Mouse (Mus musculus): ENCODE measurements around the gene Grik4.

The Grik4 gene

DNA sequence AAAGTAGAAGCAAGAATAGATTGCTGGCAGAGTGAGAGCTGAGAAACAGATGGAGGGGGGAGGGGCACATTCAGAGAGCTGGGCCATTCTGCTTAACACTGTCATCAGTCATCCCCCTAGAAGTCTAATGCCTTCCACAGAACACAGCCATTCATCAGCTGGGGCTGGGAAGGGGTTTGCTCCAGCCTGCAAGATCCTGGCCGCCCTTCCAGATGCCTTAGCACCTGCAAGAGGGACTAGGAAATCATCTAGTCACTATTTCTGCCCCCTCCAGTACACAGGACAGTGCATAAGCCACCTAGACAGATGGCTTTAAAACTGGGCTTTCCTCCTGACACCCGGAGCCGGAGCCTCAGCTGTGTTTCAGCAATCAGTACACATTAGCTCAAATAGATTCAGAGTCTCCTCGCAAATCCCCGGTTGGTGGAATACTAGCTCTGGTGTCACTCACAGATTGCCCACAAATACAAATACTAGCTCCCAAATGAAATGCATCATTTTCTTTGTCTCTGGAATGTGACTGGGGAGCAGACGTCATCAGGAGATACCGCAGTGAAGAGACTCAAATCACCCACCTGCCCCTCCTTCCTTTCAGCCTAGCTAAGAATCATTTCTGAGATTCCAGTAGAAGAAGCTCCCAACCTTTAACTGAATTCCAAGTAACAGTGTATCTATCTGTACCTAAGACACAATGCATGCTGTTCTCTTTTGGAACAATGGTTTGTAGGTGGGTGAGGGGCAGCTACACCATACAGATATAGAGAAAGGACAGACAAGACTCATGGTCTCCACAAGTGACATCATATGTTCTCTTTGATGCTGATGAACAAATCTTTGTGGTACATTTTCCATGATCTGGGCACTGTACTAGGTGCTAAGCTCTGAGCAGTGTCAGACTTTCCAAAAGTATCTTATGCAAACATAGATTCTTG is 413.8 kb downstream of the Grik4 start:
- in situ Hi-C loops (cut with MboI; ENCODE audit: unreplicated experiment in 2 of 2): no loop called here

DNA sequence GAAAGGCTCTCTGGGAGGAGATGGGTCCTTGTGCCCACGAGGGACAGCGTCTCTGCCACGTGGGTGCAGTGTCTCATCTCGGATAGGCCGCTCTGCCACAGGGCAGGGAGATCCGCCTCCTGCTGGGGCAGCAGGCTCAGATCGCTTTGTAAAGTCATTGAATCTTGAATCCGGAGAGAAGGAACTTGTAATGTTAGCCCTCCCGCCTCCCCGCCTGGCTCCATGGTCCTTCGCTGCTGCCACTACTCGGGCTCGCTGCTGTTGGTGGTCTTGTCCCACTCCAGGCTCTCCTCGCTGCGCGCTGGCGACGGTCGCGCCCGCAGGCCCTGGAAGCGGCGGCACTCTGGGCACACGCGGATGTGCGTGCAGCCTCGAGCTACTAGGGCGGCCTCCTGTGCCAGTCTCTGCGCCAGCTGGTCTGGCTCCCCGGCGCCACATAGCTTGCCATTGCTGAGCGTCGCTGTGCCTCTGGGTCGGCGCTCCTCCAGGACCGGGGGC is 423.7 kb downstream of the Grik4 start:
- in situ Hi-C loops (cut with MboI; ENCODE audit: unreplicated experiment in 2 of 2): no loop called here

DNA sequence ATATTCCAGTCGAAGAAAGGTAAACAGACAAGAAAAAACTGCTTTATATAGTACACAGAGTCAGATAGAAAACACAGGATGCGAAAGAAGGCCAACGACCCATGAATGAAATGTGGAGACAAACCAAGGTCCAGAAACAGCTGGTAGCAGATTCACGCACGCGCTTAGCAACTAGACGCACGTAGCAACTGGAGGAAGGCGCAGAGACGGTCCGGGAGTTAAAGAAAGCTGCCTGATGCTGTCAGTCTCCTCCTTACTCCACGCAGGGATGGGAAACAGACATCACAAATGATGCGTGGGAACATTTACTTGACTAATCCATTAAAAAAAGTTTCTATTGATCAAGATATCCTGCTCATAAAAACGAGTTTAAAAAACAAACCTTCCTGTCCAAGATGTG is 426.1 kb downstream of the Grik4 start:
- in situ Hi-C loops (cut with MboI; ENCODE audit: unreplicated experiment in 2 of 2): no loop called here

DNA sequence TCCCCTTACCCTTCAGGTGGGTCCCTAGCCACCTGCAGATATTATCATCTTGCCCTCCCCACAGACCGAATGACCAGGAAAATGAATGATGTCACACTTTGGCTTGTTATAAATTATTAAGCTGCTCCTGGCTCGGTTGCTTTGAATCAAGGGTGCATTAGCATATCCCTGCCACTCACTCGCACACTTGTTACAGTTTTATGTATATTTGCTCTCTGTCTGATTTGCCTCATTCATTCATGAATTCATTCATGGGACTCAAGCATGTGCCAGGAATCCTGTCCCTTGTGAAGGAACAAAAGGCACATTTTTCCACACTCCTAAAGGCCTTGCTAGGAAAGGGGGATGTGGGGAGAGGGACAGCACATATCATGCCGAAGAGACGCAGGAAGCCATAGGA is 431.1 kb downstream of the Grik4 start:
- in situ Hi-C loops (cut with MboI; ENCODE audit: unreplicated experiment in 2 of 2): no loop called here

DNA sequence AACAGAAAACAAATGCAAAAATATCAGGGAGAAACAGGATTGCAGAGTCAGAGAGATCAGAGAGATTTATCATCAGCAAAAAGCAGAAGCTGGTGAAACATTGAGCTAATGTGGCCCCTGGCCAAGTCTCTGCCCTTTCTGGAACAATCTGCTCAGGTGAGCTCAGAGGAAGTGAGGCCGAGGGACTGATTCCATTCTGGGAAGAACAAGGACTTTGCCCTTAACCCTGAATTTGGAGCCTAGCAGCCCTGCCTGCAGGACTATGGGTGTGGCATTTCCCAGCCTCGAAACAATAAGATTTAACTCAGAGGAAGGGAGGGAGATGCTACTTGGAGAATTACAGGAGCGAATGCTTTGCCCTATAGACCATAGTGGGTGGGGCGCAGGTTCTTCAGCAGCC is 432.0 kb downstream of the Grik4 start:
- in situ Hi-C loops (cut with MboI; ENCODE audit: unreplicated experiment in 2 of 2): no loop called here

DNA sequence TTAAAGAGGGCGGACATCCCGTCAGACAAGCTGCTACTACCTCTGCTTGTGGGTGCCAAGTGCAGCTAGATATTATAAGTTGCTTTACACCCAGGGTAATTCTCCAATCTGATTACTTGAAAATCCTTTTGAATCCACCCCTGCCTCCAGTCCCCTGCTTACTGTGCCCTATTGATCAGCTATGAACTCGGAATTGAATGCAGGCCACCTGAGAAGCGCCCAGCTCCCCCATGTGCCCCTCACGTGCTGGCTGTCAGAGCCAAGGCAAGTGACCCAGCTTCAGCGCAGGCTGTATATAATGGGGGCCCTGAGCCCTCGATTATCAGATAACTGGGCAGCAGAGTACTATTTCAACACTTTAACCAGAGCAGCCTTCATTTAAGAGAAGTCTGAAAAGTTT is 436.1 kb downstream of the Grik4 start:
- in situ Hi-C loops (cut with MboI; ENCODE audit: unreplicated experiment in 2 of 2): no loop called here

DNA sequence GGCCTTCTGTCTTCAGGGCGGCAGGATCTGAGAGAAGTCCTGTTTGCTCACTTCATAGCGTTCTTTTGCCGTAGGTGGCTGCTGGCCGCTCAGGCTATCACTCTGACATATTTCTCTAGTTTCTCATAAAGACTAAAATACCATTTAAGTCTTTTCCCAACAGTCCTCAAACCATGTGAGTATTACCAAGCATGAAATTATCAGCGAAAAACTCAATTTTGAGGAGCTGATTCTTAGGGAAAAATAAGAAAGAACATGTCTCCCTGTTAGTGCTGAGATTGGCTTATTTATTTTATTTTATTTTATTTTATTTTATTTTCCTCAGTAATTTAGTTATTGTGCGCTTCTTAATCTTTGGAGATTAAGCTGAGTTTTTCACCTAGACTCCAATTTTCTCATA is 436.6 kb downstream of the Grik4 start, which contains the start of gene Tbcel:
Gene Tbcel (minus strand): TSS at position 101 of the 400 bp plus-strand sequence.
- in situ Hi-C loops (cut with MboI; ENCODE audit: unreplicated experiment in 2 of 2): no loop called here

DNA sequence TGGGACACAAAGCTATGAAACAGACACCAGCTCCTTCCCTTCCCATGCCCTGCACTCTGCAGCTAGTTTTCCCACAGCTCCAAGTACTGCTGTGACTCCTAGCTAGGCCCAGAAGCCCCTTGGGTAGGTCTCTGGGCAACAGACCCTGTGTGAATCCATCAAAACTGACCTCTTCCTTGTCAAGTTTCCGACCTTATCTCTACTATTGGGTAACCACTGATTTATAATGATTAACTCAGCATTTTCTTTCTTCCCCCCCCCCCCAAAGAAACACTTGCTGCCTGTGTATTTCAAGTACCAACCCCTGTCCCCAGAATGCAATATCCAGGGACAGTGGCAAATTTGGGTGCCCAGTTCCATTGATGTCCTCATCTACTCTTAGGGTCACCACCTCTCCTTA is 437.3 kb downstream of the Grik4 start:
- in situ Hi-C loops (cut with MboI; ENCODE audit: unreplicated experiment in 2 of 2): no loop called here

DNA sequence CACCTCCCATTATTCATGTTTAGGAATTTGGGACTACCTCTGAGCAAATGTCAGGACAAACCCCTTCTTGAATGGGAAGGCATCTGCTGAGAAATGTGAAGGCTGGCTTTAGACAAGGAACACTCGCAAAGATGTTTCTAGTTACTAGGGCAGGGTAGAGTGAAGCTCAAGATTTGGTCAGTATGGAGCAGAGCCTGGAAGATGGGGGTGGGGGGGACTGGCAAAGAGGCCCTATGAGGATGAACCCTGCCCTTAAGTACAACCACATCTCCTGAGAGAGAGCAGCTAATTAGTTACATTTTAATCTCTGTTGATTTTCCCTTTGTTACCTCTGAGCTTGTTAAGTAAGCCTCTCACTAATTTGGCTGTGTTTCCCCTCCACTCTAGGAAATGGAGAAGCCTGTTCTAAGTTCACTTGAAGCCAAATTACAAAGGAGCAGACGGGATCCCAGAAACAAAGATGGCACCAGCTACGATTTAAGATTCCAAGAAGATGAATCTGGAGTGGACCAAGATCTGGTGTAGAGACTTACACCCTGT is 439.3 kb downstream of the Grik4 start:
- in situ Hi-C loops (cut with MboI; ENCODE audit: unreplicated experiment in 2 of 2): no loop called here

DNA sequence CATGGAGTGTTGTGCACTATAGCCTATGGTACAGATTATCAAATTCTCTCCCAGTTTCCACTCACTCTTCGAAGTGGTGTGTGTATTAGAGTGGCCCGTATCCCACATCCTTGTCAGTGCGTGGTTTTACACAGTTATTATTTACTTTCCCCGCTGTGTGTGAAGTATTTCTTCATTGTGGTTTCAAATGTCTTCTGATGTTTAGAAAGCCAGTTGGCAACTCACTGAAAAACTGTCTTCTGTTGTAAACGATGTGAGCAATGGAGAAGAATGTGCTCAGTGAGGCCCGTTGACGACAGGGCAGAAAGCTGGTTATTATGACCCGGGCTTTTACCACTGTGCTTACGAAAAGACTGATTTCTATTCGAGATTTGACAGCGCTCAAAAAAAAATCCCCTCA is 439.7 kb downstream of the Grik4 start:
- in situ Hi-C loops (cut with MboI; ENCODE audit: unreplicated experiment in 2 of 2): no loop called here

DNA sequence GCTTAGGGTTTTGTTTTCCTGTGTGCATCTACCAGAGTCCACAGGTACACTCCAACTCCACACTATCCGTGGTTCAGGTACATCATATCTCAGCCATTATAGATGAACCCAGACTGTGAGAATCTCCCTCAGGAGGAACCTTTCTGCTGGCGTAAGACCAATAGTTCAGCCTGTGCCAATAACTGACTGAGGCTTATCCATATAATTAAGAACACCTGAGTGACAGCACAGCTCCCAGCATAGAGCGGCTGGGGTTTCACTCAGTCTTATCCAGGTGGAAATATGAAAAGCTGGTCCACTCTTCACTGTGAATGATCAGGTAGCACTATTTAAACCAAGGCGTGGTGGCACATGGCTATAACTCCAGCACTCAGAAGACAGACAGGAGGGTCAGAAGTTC is 440.6 kb downstream of the Grik4 start:
- in situ Hi-C loops (cut with MboI; ENCODE audit: unreplicated experiment in 2 of 2): no loop called here

DNA sequence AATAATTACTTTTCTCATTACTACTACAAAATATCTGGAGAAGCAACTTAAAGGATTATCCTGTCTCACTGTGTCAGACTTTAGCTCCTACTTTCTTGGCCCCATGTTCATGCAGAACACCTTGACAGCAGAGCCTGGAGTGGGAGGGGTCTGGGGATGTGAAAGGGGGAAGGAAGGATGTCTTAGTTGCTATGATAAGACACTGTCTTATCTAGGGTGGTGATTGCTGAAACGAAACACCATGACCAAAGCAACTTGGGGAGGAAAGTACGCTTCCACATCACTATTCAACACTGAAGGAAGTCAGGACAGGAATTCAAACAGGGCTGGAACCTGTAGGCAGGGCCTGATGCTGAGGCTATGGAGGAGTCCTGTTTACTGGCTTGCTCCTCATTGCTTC is 448.0 kb downstream of the Grik4 start:
- in situ Hi-C loops (cut with MboI; ENCODE audit: unreplicated experiment in 2 of 2): no loop called here

DNA sequence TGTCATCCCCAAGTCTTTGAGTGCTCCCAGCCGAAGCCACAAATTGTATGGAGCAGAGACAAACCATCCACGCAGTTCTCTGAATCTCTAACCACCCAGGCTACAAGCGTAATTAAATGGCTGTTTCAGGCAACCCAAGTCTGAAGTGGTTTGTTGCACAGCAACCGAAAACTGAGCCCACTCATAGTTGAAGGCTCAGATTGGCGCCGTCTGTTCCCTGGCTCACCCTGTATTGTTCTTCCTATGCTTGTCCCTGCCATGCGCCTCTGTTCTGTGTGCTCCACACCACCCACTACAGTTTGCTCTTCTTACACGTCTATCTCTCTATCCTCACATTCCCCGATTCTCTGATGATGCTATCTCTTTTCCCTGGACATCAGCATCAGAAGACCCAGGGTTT is 452.5 kb downstream of the Grik4 start:
- in situ Hi-C loops (cut with MboI; ENCODE audit: unreplicated experiment in 2 of 2): no loop called here

DNA sequence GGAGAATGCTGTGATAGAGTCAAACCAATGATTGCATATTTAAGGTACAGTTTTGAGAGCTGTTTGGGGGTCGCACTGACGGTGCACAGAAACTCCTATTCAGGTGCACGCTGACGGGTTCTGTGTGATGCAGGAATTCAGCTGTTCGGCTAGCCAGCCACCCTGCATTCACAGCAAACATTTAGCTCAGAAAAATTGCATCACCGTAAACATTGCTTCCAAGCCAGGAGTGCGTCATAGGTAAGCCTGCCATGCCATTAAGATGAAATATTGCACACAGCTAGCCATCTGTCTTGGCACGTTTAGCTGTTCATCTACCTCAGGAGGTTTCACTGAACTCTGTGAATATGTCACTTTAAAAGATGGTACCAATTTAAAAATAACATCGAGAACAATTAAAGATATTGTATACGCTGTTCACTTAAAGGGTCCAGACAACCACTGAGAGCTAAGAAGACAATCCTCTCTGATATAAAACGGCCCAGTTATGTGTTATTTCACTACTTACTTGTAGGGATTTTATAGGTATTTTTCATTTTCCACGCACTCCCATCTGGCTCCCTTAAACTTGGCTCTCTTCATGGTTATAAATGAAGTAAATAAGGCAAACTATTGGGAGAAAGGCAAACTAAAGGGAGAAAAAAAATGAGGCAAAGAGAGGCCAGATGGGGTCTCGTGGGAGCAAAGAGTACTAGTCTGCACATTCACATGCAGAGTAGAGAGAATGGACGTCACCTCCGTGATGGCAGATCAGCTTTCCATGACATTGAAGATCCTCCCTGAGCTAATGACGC is 453.5 kb downstream of the Grik4 start:
- in situ Hi-C loops (cut with MboI; ENCODE audit: unreplicated experiment in 2 of 2): no loop called here

DNA sequence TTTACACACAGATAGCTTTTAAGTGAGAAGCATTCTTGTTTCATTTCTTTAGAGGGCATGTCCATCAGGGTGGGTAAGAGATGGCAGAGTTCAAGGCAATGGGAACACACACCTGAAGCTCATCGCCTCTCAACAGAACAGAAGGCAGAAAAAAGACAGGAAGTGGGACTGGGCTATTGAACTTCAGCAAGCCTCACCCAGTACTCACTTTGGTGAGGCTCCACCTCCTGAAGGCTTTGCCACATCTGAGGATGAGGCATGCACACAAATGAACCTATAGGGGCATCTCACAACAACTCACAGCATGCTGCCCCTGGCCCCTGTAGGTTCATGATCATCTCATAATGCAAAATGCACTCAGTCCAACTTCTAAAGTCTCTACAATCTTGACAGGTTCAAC is 456.2 kb downstream of the Grik4 start:
- in situ Hi-C loops (cut with MboI; ENCODE audit: unreplicated experiment in 2 of 2): no loop called here

DNA sequence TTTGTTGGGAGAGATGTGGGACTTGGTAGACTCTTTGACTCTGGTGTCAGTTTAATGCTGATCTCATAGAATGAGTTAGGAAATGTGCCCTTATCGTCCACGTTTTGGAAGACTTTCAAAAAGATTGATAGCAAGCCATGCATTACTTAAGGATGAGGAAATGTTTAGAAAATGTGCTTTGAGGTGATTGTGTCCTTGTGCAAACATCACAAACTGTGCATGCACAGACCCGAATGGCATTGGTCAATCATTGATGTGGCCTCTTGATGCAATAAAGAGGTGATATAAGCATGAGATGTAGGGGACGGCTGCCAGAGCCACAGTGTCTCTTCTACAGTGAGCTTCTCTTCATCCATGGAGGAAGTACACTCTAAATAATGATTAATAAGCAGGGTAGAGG is 457.4 kb downstream of the Grik4 start:
- in situ Hi-C loops (cut with MboI; ENCODE audit: unreplicated experiment in 2 of 2): no loop called here

DNA sequence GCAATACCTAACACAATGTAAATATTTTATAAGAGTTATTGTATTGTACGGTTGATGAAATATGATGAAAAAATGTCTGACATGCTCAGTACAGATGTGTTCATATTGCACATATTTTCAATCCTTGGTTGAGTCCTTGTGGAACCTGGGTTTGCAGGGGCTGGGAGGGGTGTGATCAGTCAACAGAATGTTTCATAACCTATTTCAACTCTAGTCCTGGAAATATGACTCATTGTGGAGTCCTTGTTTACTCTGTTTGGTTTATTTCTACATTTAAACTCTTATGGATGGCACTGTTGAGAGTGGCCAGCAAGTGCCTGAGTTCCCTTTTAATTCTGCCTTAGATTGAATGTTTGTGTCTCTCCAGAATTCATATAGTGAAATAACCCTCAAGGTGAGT is 459.6 kb downstream of the Grik4 start:
- in situ Hi-C loops (cut with MboI; ENCODE audit: unreplicated experiment in 2 of 2): no loop called here

DNA sequence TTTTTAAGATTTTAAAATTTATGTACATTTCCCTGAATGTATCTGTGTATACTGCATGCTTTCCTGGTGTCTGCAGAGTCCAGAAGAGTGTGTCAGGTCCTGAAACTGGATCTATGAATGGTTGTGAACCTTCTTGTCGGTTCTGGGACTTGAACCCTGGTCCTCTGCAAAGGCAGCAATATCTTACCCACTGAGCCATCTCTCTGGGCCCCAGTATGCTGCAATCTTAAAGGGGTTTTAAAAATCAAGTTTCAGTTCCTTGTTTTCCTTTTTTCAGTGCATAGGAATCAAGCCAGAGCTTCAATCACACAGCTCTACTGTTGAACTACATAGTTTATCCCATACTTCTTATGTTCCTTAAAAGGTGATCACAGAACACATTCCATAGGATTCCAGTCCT is 461.3 kb downstream of the Grik4 start:
- in situ Hi-C loops (cut with MboI; ENCODE audit: unreplicated experiment in 2 of 2): no loop called here

DNA sequence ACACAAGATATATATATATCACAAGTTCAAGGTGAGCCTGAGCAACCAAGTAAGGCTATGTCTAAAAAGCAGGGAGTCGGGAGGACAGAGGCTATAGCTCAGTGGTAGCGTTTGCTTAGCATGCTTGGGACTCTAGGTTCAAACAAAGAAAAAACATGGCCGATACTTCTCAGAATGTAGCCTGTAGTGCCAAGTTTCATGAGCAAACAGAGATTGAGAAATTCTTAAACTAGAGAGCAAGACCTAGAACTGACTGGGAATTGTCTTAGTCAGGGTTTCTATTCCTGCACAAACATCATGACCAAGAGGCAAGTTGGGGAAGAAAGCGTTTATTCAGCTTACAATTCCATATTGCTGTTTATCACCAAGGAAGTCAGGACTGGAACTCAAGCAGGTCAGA is 468.1 kb downstream of the Grik4 start:
- in situ Hi-C loops (cut with MboI; ENCODE audit: unreplicated experiment in 2 of 2): loop anchor here in 1 of 2 experiments (10.0 kb wide), 1 partner anchor 629 kb away; the partner anchor contains the start of gene Arhgef12

DNA sequence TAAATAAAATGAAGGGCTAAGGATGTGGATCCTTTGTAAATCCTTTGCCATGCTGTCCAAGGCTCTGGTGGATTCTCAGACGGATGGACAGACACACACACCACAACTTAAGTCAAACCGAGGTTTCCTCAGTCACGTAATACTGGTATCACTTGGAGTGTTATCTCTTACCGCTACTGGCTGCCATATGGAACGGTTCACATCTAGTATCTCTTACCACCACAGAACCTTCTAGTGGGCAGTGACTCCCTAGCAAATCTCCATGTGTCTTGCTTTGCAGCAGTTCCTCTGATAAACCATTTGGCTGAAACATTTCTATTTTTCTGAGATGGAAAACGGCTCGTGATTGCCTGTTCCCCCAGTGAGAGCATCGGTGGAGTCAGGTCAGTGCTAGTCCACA is 470.0 kb downstream of the Grik4 start:
- in situ Hi-C loops (cut with MboI; ENCODE audit: unreplicated experiment in 2 of 2): loop anchor here (10.0 to 25.0 kb wide), 2 partner anchors 631 to 638 kb away; partner anchors contain the start of genes Arhgef12 (in 2 of the 2) and Tmem136 (in 1 of the 2)
